Mouse (Mus musculus): ENCODE measurements around the gene Ednra.
"Not testable (repeated sequence)": the region's sequence is repeated elsewhere in the genome, so short reads cannot be mapped to it uniquely, and the experiment has no call there.

GRCm38 (mm10) chr8:77689421-77690059 is 34.7 kb downstream of the Ednra start:
- not testable (repeated sequence) for TF ChIP-seq POLR2A (IDR thresholded peaks at IDR 0.05; ENCODE audit: insufficient read length, low read depth); CEBPB (IDR thresholded peaks at IDR 0.05; ENCODE audit: insufficient read depth, poor library complexity, severe bottlenecking); POLR2AphosphoS2 (IDR thresholded peaks at IDR 0.05; ENCODE audit: insufficient read length, low read depth); TCF12 (IDR thresholded peaks at IDR 0.05; ENCODE audit: insufficient read depth, poor library complexity, severe bottlenecking); USF1 (IDR thresholded peaks at IDR 0.05; ENCODE audit: low read depth)
